Mouse (Mus musculus): ENCODE measurements around the gene 0610040J01Rik. TPM values are rescaled to one million over a fixed set of nuclear protein-coding genes. Genes with fewer than 3 reads are reported as not detected.
"Not testable (repeated sequence)": the region's sequence is repeated elsewhere in the genome, so short reads cannot be mapped to it uniquely, and the experiment has no call there.

Gene 0610040J01Rik
- polyA plus RNA-seq, 1 experiment: 17.0 TPM

- DNase-seq (ENCODE audit: low spot score): no peak
These were observed 16.4 kb downstream of the 0610040J01Rik start for GRCm38 (mm10) chr5:63828380-63829185.

- DNase-seq (ENCODE audit: low spot score): no peak
These were observed 18.9 kb downstream of the 0610040J01Rik start for GRCm38 (mm10) chr5:63831054-63831453.

- no peak for DNase-seq (ENCODE audit: low spot score)
These were observed 21.8 kb downstream of the 0610040J01Rik start for GRCm38 (mm10) chr5:63833955-63834354.

- no peak for DNase-seq (ENCODE audit: low spot score)
These were observed 22.3 kb downstream of the 0610040J01Rik start for GRCm38 (mm10) chr5:63834435-63834834.

- no peak for DNase-seq (ENCODE audit: low spot score)
These were observed 25.0 kb downstream of the 0610040J01Rik start for GRCm38 (mm10) chr5:63837115-63837514.

GRCm38 (mm10) chr5:63837851-63838250 is 25.7 kb downstream of the 0610040J01Rik start:
- no peak for DNase-seq (ENCODE audit: low spot score)

- no peak for DNase-seq (ENCODE audit: low spot score)
These were observed 27.7 kb downstream of the 0610040J01Rik start for GRCm38 (mm10) chr5:63839801-63840416.

- DNase-seq (ENCODE audit: low spot score): no peak
These were observed 34.9 kb downstream of the 0610040J01Rik start for GRCm38 (mm10) chr5:63847080-63847479.

GRCm38 (mm10) chr5:63847541-63848226 is 35.5 kb downstream of the 0610040J01Rik start:
- no peak for DNase-seq (ENCODE audit: low spot score)

- DNase-seq (ENCODE audit: low spot score): no peak
These were observed 46.7 kb downstream of the 0610040J01Rik start for GRCm38 (mm10) chr5:63858901-63859300.

GRCm38 (mm10) chr5:63867421-63867820 is 55.3 kb downstream of the 0610040J01Rik start:
- DNase-seq (ENCODE audit: low spot score): no peak

GRCm38 (mm10) chr5:63872176-63872932 is 60.2 kb downstream of the 0610040J01Rik start:
- no peak for DNase-seq (ENCODE audit: low spot score)

- DNase-seq (ENCODE audit: low spot score): no peak
These were observed 62.7 kb downstream of the 0610040J01Rik start for GRCm38 (mm10) chr5:63874880-63875279.

GRCm38 (mm10) chr5:63876081-63876480 is 63.9 kb downstream of the 0610040J01Rik start:
- DNase-seq (ENCODE audit: low spot score): no peak

- no peak for DNase-seq (ENCODE audit: low spot score)
These were observed 66.9 kb downstream of the 0610040J01Rik start for GRCm38 (mm10) chr5:63879026-63879425.

- no peak for DNase-seq (ENCODE audit: low spot score)
These were observed 74.1 kb downstream of the 0610040J01Rik start for GRCm38 (mm10) chr5:63886292-63886691.

GRCm38 (mm10) chr5:63886709-63887108 is 74.5 kb downstream of the 0610040J01Rik start:
- no peak for DNase-seq (ENCODE audit: low spot score)

GRCm38 (mm10) chr5:63887111-63887510 is 74.9 kb downstream of the 0610040J01Rik start:
- DNase-seq (ENCODE audit: low spot score): no peak

- no peak for DNase-seq (ENCODE audit: low spot score)
These were observed 79.1 kb downstream of the 0610040J01Rik start for GRCm38 (mm10) chr5:63891241-63891640.

- DNase-seq (ENCODE audit: low spot score): no peak
These were observed 79.7 kb downstream of the 0610040J01Rik start for GRCm38 (mm10) chr5:63891912-63892311.

GRCm38 (mm10) chr5:63897001-63897819 is 85.0 kb downstream of the 0610040J01Rik start:
- DNase-seq (ENCODE audit: low spot score): not testable (repeated sequence)

Data from urinary bladder, adult 2 months (tissue).